Mouse (Mus musculus): Measurements from ENCODE around the gene Adgrd1.

- TF ChIP-seq CTCF (conservative IDR thresholded peaks at IDR 0.05 in 1 of 2, IDR thresholded peaks at IDR 0.05 in 1 of 2; ENCODE audit: low read depth in 2 of 2, low read length in 2 of 2) (no peak), MXI1 (IDR thresholded peaks at IDR 0.05; ENCODE audit: low read depth, low read length) (no peak), SMC3 (IDR thresholded peaks at IDR 0.05; ENCODE audit: low read depth, low read length) (no peak), POLR2A (IDR thresholded peaks at IDR 0.05; ENCODE audit: low read depth, low read length) (no peak), POLR2AphosphoS2 (IDR thresholded peaks at IDR 0.05; ENCODE audit: low read depth, low read length) (no peak), EP300 (IDR thresholded peaks at IDR 0.05; ENCODE audit: low read length) (no peak), CHD1 (IDR thresholded peaks at IDR 0.05; ENCODE audit: low read depth, low read length) (no peak), NELFE (IDR thresholded peaks at IDR 0.05; ENCODE audit: low read depth, low read length) (no peak), E2F4 (IDR thresholded peaks at IDR 0.05; ENCODE audit: insufficient replicate concordance, low read depth, low read length) (no peak), ETS1 (conservative IDR thresholded peaks at IDR 0.05; ENCODE audit: low read depth, low read length) (no peak), TCF12 (IDR thresholded peaks at IDR 0.05; ENCODE audit: low read depth, low read length) (no peak), KAT2A (IDR thresholded peaks at IDR 0.05; ENCODE audit: insufficient replicate concordance, low read length) (no peak), RAD21 (IDR thresholded peaks at IDR 0.05; ENCODE audit: low read depth, low read length) (no peak)
Measured at GRCm38 (mm10) chr5:129085153-129085552, 11.4 kb upstream of the Adgrd1 start.
